Mouse (Mus musculus): ENCODE data around the gene Mybph.

- TF ChIP-seq CTCF (IDR thresholded peaks at IDR 0.05; ENCODE audit: insufficient read depth, low read length) (no peak), POLR2A (IDR thresholded peaks at IDR 0.05; ENCODE audit: borderline replicate concordance, extremely low read depth, low read depth, low read length) (no peak)
These were observed 25.6 kb upstream of the Mybph start for GRCm38 (mm10) chr1:134167416-134168305.
